Mouse (Mus musculus) ES-E14 (cell line): ENCODE data around the gene Hrc. TPM values are rescaled to one million over a fixed set of nuclear protein-coding genes. Genes with fewer than 3 reads are reported as not detected.

ENCODE experiments used
- DNase-seq: peaks from one replicate; pipeline ENCODE4 v3.0.0-alpha.2; 2013; ENCODE audit warnings: low read depth, low spot score
- H3K27ac ChIP-seq: 2 replicates; pipeline ENCODE4 v1.5.1; 2012; ENCODE audit warnings: low read depth, mild to moderate bottlenecking, low read length, moderate library complexity, mixed read lengths; ENCODE audit not compliant: poor library complexity, insufficient read depth, severe bottlenecking
- H3K36me3 ChIP-seq: 2 replicates; pipeline ENCODE4 v1.6.1; 2012; ENCODE audit warnings: mild to moderate bottlenecking, low read length, moderate library complexity, mixed read lengths; ENCODE audit not compliant: control insufficient read depth, poor library complexity, insufficient read depth, severe bottlenecking
- H3K4me1 ChIP-seq, 2 experiments: fragments of 150-350 bp in 1 of 2; sonication (generic) in 1 of 2; 2 replicates each; pipeline ENCODE4 v1.6.1; 2012; ENCODE audit warnings: low read length in 2 of 2, mild to moderate bottlenecking in 1 of 2, mixed read lengths in 1 of 2; ENCODE audit not compliant: control insufficient read depth in 2 of 2, insufficient read depth in 2 of 2, poor library complexity in 1 of 2
- H3K4me3 ChIP-seq, 2 experiments: fragments of 150-350 bp in 1 of 2; sonication (generic) in 1 of 2; 2 replicates each; pipeline ENCODE4 v1.5.1; 2012; ENCODE audit warnings: low read length in 2 of 2, low read depth in 1 of 2, mild to moderate bottlenecking in 1 of 2, mixed read lengths in 1 of 2; ENCODE audit not compliant: insufficient read depth in 1 of 2, poor library complexity in 1 of 2, severe bottlenecking in 1 of 2
- H3K9ac ChIP-seq: 2 replicates; pipeline ENCODE4 v1.6.1; 2012; ENCODE audit warnings: low read depth, mild to moderate bottlenecking, low read length, mixed read lengths; ENCODE audit not compliant: poor library complexity, insufficient read depth, severe bottlenecking
- H3K9me3 ChIP-seq: fragments of 150-350 bp; sonication (generic); 2 replicates; pipeline ENCODE4 v1.6.1; 2012; ENCODE audit warnings: low read depth, mild to moderate bottlenecking, low read length; ENCODE audit not compliant: control insufficient read depth, insufficient read depth
- CHD2 ChIP-seq: IDR thresholded peaks from 2 replicates; pipeline ENCODE4 v1.6.1; 2014; ENCODE audit warnings: mild to moderate bottlenecking, low read depth, low read length, inconsistent platforms
- HCFC1 ChIP-seq: IDR thresholded peaks from 2 replicates; pipeline ENCODE4 v1.6.1; 2012; ENCODE audit warnings: low read length, inconsistent platforms, borderline replicate concordance; ENCODE audit not compliant: insufficient read depth
- MAFK ChIP-seq: IDR thresholded peaks from 2 replicates; pipeline ENCODE4 v1.6.1; 2014; ENCODE audit warnings: mild to moderate bottlenecking, low read depth, low read length, inconsistent platforms; ENCODE audit not compliant: insufficient read depth
- ZC3H11A ChIP-seq: IDR thresholded peaks from 2 replicates; pipeline ENCODE4 v1.6.1; 2012; ENCODE audit warnings: low read depth, mild to moderate bottlenecking, inconsistent platforms, low read length, borderline replicate concordance
- ZNF384 ChIP-seq: IDR thresholded peaks from 2 replicates; pipeline ENCODE4 v1.6.1; 2012; ENCODE audit warnings: low read depth, low read length, inconsistent platforms
- in situ Hi-C, 2 experiments: fragments of 600-800 bp; cut with MboI; formaldehyde crosslinking; loops; one replicate each; pipeline ENCODE4 v1.15.1; 2025; ENCODE audit warnings: low sequenced_read_pairs in 2 of 2, inconsistent platforms in 1 of 2; ENCODE audit not compliant: unreplicated experiment in 2 of 2
- total RNA-seq: library from RNA; depleted of rRNA; stranded (reverse); fragments of 300-350 nt; gene quantifications from 2 replicates; pipeline ENCODE4 v1.2.3, GENCODE M21; 2012; rRNA removed

The Hrc gene
- total RNA-seq, 1 experiment = 0.71 TPM

DNA sequence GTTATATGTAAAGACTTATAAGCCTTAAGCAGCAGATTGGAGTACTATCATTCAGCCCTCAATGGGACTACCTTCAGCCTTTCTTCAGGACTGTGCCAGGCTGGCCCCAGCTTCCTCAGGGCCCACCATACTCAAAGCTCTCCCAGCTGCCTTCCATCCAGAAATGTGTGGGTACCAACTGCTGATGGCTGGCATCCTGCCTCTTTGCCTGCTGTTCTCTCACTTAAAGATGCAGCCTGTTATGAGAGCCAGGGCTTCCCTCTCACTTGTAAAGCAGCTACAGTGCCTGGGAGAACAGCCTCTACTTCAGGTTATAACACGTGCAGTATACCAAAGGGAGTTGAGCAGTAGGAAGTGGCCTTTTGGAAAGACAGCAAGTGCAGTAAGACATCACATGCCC, 41.0 kb downstream of the Hrc start:
- peaks cover 56% of the 10 kb centered on the region for H3K36me3 ChIP-seq
- no peak overlapping the region for H3K4me3 ChIP-seq
- no peak for DNase-seq
- no peaks in the 10 kb centered on the region for H3K9me3 ChIP-seq
- H3K4me1 ChIP-seq = peaks cover 0 to 9% of the 10 kb centered on the region in 2 experiments; a peak in 2 of 4 replicates
- in situ Hi-C loops = no loop called here
- TF ChIP-seq CHD2 = no peak
- TF ChIP-seq ZC3H11A = no peak
- TF ChIP-seq HCFC1 = no peak
- TF ChIP-seq ZNF384 = no peak
- no peak for TF ChIP-seq MAFK
- H3K27ac ChIP-seq = no peak overlapping the region
- no peak overlapping the region for H3K9ac ChIP-seq

DNA sequence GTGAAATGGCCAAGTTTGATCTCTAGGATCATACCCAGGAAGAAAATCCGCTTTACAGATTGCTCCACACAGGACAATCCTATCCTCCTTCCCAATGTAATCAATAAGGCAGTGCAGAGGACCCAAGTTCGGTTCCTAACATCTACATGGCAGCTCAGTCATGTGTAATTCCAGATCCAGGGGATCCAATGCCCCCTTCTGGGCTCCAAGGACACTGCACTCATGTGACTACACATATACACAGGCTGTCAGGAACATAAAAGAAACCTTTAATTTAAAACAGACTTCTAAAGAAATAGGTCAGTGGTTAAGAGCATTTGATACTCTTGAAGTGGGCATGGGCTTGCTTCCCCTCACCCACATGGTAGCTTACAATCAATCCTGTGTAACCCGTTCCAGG, 51.0 kb downstream of the Hrc start:
- no peak for DNase-seq
- no peak overlapping the region for H3K27ac ChIP-seq
- H3K9ac ChIP-seq = no peak overlapping the region
- H3K4me1 ChIP-seq = peaks cover 0 to 5% of the 10 kb centered on the region in 2 experiments; a peak in 1 of 4 replicates
- in situ Hi-C loops = no loop called here
- H3K9me3 ChIP-seq = no peaks in the 10 kb centered on the region
- peaks cover 74% of the 10 kb centered on the region for H3K36me3 ChIP-seq
- H3K4me3 ChIP-seq = no peak overlapping the region
- TF ChIP-seq MAFK (no peak), CHD2 (no peak), ZC3H11A (no peak), HCFC1 (no peak), ZNF384 (no peak)

Other genes starting within 250 kb of the Hrc start
- 137 and 207 TPM in 2 replicates for gene Rcn3, start 243.1 kb upstream of the Hrc start, total RNA-seq
- gene Fcgrt, start 231.4 kb upstream of the Hrc start, total RNA-seq = 10.6 and 15.1 TPM in 2 replicates
- 1,746 and 1,854 TPM in 2 replicates for gene Rps11, start 210.9 kb upstream of the Hrc start, total RNA-seq
- gene Rpl13a, start 206.5 kb upstream of the Hrc start, total RNA-seq = 3,971 and 5,136 TPM in 2 replicates
- gene Gm45713, start 199.1 kb upstream of the Hrc start, total RNA-seq = 0.36 and 0.90 TPM in 2 replicates
- gene Flt3l, start 198.9 kb upstream of the Hrc start, total RNA-seq = 1.8 and 1.9 TPM in 2 replicates
- 69.9 and 70.2 TPM in 2 replicates for gene Pih1d1, start 181.0 kb upstream of the Hrc start, total RNA-seq
- 108 and 115 TPM in 2 replicates for gene Aldh16a1, start 180.7 kb upstream of the Hrc start, total RNA-seq
- gene Slc17a7, start 171.3 kb upstream of the Hrc start, total RNA-seq = 3.4 and 4.4 TPM in 2 replicates
- 0.11 TPM in 1 of 2 replicates, not detected in the other for gene Gfy, start 155.7 kb upstream of the Hrc start, total RNA-seq
- gene Pth2, start 154.3 kb upstream of the Hrc start, total RNA-seq = 0.54 TPM in 1 of 2 replicates, not detected in the other
- gene Ccdc155, start 130.4 kb upstream of the Hrc start, total RNA-seq = 2.4 and 2.7 TPM in 2 replicates
- gene Dkkl1, start 123.1 kb upstream of the Hrc start, total RNA-seq = 4.7 and 6.9 TPM in 2 replicates
- gene Tead2, start 119.5 kb upstream of the Hrc start, total RNA-seq = 95.9 and 111 TPM in 2 replicates
- 37.6 and 50.8 TPM in 2 replicates for gene Cd37, start 96.2 kb upstream of the Hrc start, total RNA-seq
- 12.7 and 14.6 TPM in 2 replicates for gene Slc6a16, start 94.2 kb upstream of the Hrc start, total RNA-seq
- gene Slc6a21, start 57.8 kb upstream of the Hrc start, total RNA-seq = 0.21 and 0.67 TPM in 2 replicates
- 26.5 and 48.5 TPM in 2 replicates for gene Trpm4, start 1.5 kb upstream of the Hrc start, total RNA-seq
- 6.9 and 12.6 TPM in 2 replicates for gene Ppfia3, start 31.7 kb downstream of the Hrc start, total RNA-seq
- 5.6 and 11.3 TPM in 2 replicates for gene Lin7b, start 35.3 kb downstream of the Hrc start, total RNA-seq
- gene Snrnp70, start 60.5 kb downstream of the Hrc start, total RNA-seq = 303 and 310 TPM in 2 replicates
- gene Kcna7, start 70.4 kb downstream of the Hrc start, total RNA-seq = 0.85 and 2.3 TPM in 2 replicates
- gene Ntf5, start 78.4 kb downstream of the Hrc start, total RNA-seq = 2.4 and 3.6 TPM in 2 replicates
- gene Lhb, start 85.5 kb downstream of the Hrc start, total RNA-seq = 0.37 TPM in 1 of 2 replicates, not detected in the other
- gene Gys1, start 99.6 kb downstream of the Hrc start, total RNA-seq = 26.1 and 26.8 TPM in 2 replicates
- 228 and 281 TPM in 2 replicates for gene Ruvbl2, start 102.8 kb downstream of the Hrc start, total RNA-seq
- gene Ftl1, start 124.6 kb downstream of the Hrc start, total RNA-seq = 398 and 408 TPM in 2 replicates
- 388 and 591 TPM in 2 replicates for gene Bax, start 131.6 kb downstream of the Hrc start, total RNA-seq
- gene Tulp2, start 146.6 kb downstream of the Hrc start, total RNA-seq = 2.6 TPM in 2 replicates
- 0.71 TPM in 1 of 2 replicates, not detected in the other for gene Gm45808, start 151.5 kb downstream of the Hrc start, total RNA-seq
- 3.6 and 5.3 TPM in 2 replicates for gene Dhdh, start 153.5 kb downstream of the Hrc start, total RNA-seq
- 131 and 178 TPM in 2 replicates for gene Nucb1, start 175.1 kb downstream of the Hrc start, total RNA-seq
- 31.4 and 37.9 TPM in 2 replicates for gene Ppp1r15a, start 191.0 kb downstream of the Hrc start, total RNA-seq
- gene Plekha4, start 191.0 kb downstream of the Hrc start, total RNA-seq = 17.8 and 20.2 TPM in 2 replicates
- 32.5 and 33.0 TPM in 2 replicates for gene Hsd17b14, start 219.6 kb downstream of the Hrc start, total RNA-seq
- 60.3 and 87.7 TPM in 2 replicates for gene Bcat2, start 234.9 kb downstream of the Hrc start, total RNA-seq